In genomic region chr3:122119733-122120132, GRCm38 (mm10) we compare ENCODE assay signal across 11 mouse cellular contexts.
A peak's percentile ranks its signal among the peaks of the same experiment; 100 is the strongest.
DNase-seq lines count a peak whose midpoint lies in the region; ATAC-seq and TF ChIP-seq lines count a peak whose summit lies in the region.
"Had no signal": no experiment of that assay in that cellular context is flagged by ENCODE, and none has a peak within 500 bp of the region (broad histone marks: within the 10 kb centered on the region; RNA-seq: fewer than 3 reads in every experiment).

No protein-coding gene starts in this region.

- peak overlapping the region; percentile 50 for H3K27ac ChIP-seq in hindbrain, embryonic 10.5 days
- H3K27ac ChIP-seq in hindbrain, embryonic 16.5 days (ENCODE audit: low read depth, low read length), result no peak overlapping the region
- 0 out of 2 replicates have a peak overlapping the region, but pooled peaks have one; percentile 28 for H3K27ac ChIP-seq in neural tube, embryonic 13.5 days (replicated peaks)
- H3K27ac ChIP-seq in limb, embryonic 12.5 days, result peak overlapping the region; percentile 56; the same call in 1 of the 2 replicates
- H3K27ac ChIP-seq in thymus, adult 2 months (ENCODE audit: control insufficient read depth, insufficient read depth, low read length), result no peak overlapping the region

- H3K27me3 ChIP-seq in hindbrain, embryonic 10.5 days (ENCODE audit: insufficient read depth, poor library complexity, severe bottlenecking), result no peaks in the 10 kb centered on the region
- H3K27me3 ChIP-seq in hindbrain, embryonic 16.5 days (replicated peaks; ENCODE audit: control insufficient read depth, insufficient read depth, low read length), result no peaks in the 10 kb centered on the region
- no peaks in the 10 kb centered on the region for H3K27me3 ChIP-seq in neural tube, embryonic 13.5 days
- H3K27me3 ChIP-seq in limb, embryonic 12.5 days, result no peaks in the 10 kb centered on the region
- no peaks in the 10 kb centered on the region for H3K27me3 ChIP-seq in thymus, adult 2 months (ENCODE audit: control insufficient read depth, insufficient read depth, low read length)
- H3K27me3 ChIP-seq: megakaryocyte, embryonic 14.5 days had no signal

- no peak overlapping the region for H3K4me2 ChIP-seq in hindbrain, embryonic 16.5 days (ENCODE audit: low read length)
- no peak overlapping the region for H3K4me2 ChIP-seq in neural tube, embryonic 13.5 days
- no peak overlapping the region for H3K4me2 ChIP-seq in limb, embryonic 12.5 days

- TF ChIP-seq POLR2A in thymus, adult 2 months (IDR thresholded peaks at IDR 0.05; ENCODE audit: control insufficient read depth, extremely low read depth, insufficient read depth, low read length, poor library complexity), result no peak

- peaks cover 16% of the 10 kb centered on the region for H3K4me1 ChIP-seq in hindbrain, embryonic 10.5 days (replicated peaks)
- no peaks in the 10 kb centered on the region for H3K4me1 ChIP-seq in hindbrain, embryonic 16.5 days (ENCODE audit: control insufficient read depth, insufficient read depth, low read depth, low read length)
- H3K4me1 ChIP-seq in neural tube, embryonic 13.5 days (replicated peaks), result peaks cover 12% of the 10 kb centered on the region
- H3K4me1 ChIP-seq in limb, embryonic 12.5 days (replicated peaks), result peaks cover 16% of the 10 kb centered on the region
- H3K4me1 ChIP-seq in thymus, adult 2 months (replicated peaks; ENCODE audit: control insufficient read depth, insufficient read depth, low read length), result no peaks in the 10 kb centered on the region

- no peaks in the 10 kb centered on the region for H3K36me3 ChIP-seq in hindbrain, embryonic 10.5 days
- H3K36me3 ChIP-seq in hindbrain, embryonic 16.5 days (ENCODE audit: control insufficient read depth, insufficient read depth, low read length), result no peaks in the 10 kb centered on the region
- H3K36me3 ChIP-seq in neural tube, embryonic 13.5 days, result no peaks in the 10 kb centered on the region
- no peaks in the 10 kb centered on the region for H3K36me3 ChIP-seq in limb, embryonic 12.5 days
- H3K36me3 ChIP-seq in thymus, adult 2 months (ENCODE audit: control insufficient read depth, insufficient read depth, low read length), result no peaks in the 10 kb centered on the region

- H3K9ac ChIP-seq in hindbrain, embryonic 16.5 days (ENCODE audit: low read depth, low read length), result no peak overlapping the region
- no peak overlapping the region for H3K9ac ChIP-seq in neural tube, embryonic 13.5 days
- no peak overlapping the region for H3K9ac ChIP-seq in limb, embryonic 12.5 days (replicated peaks)

- no peaks in the 10 kb centered on the region for H3K9me3 ChIP-seq in hindbrain, embryonic 10.5 days
- no peaks in the 10 kb centered on the region for H3K9me3 ChIP-seq in hindbrain, embryonic 16.5 days (ENCODE audit: control insufficient read depth, low read length)
- no peaks in the 10 kb centered on the region for H3K9me3 ChIP-seq in neural tube, embryonic 13.5 days
- no peaks in the 10 kb centered on the region for H3K9me3 ChIP-seq in limb, embryonic 12.5 days
- H3K9me3 ChIP-seq: megakaryocyte, embryonic 14.5 days had no signal

- TF ChIP-seq CTCF in thymus, adult 2 months (IDR thresholded peaks at IDR 0.05; ENCODE audit: borderline replicate concordance, control insufficient read depth, extremely low read depth, insufficient read depth, low read length, poor library complexity), result no peak

- no peak for DNase-seq in hindbrain, embryonic 10.5 days (ENCODE audit: low spot score)
- DNase-seq in neural tube, embryonic 10.5 days (ENCODE audit: extremely low spot score, low spot score), result no peak
- no peak for DNase-seq in thymus, adult 2 months
- no peak for DNase-seq in adrenal gland, postnatal 4 days (ENCODE audit: low spot score in 2 of 2)
- DNase-seq: cerebellum, adult 8-10 months had no signal

- ATAC-seq in hindbrain, embryonic 16.5 days, result no peak
- no peak for ATAC-seq in neural tube, embryonic 13.5 days (ENCODE audit: low read depth)
- no peak for ATAC-seq in limb, embryonic 12.5 days (ENCODE audit: insufficient number of reproducible peaks, insufficient read depth, low FRiP score, low TSS enrichment, low read depth)
- ATAC-seq in frontal cortex, adult (ENCODE audit: low TSS enrichment), result no peak

- WGBS in hindbrain, embryonic 10.5 days, result 69% methylated on average over 7 of the region's 7 CpGs
- WGBS in hindbrain, embryonic 16.5 days, result 76% methylated on average over 7 of the region's 7 CpGs
- 62% methylated on average over 7 of the region's 7 CpGs for WGBS in neural tube, embryonic 13.5 days
- 63% methylated on average over 7 of the region's 7 CpGs for WGBS in limb, embryonic 12.5 days
- 78% methylated on average over 7 of the region's 7 CpGs for WGBS in thymus, adult 2 months

- H3K4me3 ChIP-seq in hindbrain, embryonic 10.5 days, result no peak overlapping the region
- no peak overlapping the region for H3K4me3 ChIP-seq in hindbrain, embryonic 16.5 days (ENCODE audit: low read length)
- H3K4me3 ChIP-seq in neural tube, embryonic 13.5 days, result no peak overlapping the region
- H3K4me3 ChIP-seq in limb, embryonic 12.5 days (replicated peaks), result no peak overlapping the region
- H3K4me3 ChIP-seq in thymus, adult 2 months (ENCODE audit: control insufficient read depth, insufficient read depth, low read length), result no peak overlapping the region
- H3K4me3 ChIP-seq: erythroblast, embryonic 14.5 days; megakaryocyte, embryonic 14.5 days had no signal

Comparison
In these comparisons a context has a peak if more than half of its experiments do, and no peak if none do; other contexts are left out.
1. H3K27ac ChIP-seq: peak in hindbrain, embryonic 10.5 days (single experiment), neural tube, embryonic 13.5 days (single experiment) and limb, embryonic 12.5 days (single experiment); none in hindbrain, embryonic 16.5 days (single experiment) and thymus, adult 2 months (single experiment).